9 mouse cellular contexts compared by ENCODE assay signal in the genomic region with DNA sequence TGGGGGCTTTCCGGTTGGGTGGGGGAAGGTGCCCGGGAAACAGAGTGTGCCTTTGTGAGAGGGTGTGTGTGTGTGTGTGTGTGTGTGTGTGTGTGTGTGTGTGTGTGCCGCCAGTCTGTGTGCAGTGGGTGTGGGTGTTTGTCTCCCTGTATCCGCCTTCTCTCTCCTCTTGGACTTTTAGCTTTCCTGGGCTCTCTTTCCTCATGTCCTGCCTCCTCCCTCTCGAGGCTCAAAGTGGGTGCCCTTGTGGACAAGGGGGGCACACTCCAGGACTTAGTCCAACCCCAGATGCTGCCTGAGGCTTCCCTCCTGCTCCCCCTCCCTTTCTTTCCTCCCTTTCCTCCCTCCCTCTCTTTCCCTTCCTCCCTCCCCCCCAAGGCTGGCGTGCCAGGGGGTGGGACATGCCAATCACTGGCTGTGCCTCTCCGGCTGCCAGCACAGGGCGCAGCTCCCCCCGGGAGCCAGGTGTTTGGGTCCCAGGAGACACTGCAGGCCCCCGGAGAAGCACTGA. TPM values are rescaled to one million over a fixed set of nuclear protein-coding genes. Genes with fewer than 3 reads are reported as not detected.
DNase-seq lines count a peak whose midpoint lies in the region; ATAC-seq lines count a peak whose summit lies in the region.
"Had no signal": no experiment of that assay in that cellular context is flagged by ENCODE, and none has a peak within 500 bp of the region (broad histone marks: within the 10 kb centered on the region; RNA-seq: fewer than 3 reads in every experiment).

No protein-coding gene starts in this region.

- no peaks in the 10 kb centered on the region for H3K36me3 ChIP-seq in kidney, embryonic 15.5 days
- no peaks in the 10 kb centered on the region for H3K36me3 ChIP-seq in forebrain, embryonic 13.5 days (ENCODE audit: poor library complexity, severe bottlenecking)

- H3K4me3 ChIP-seq in kidney, embryonic 15.5 days (replicated peaks) = no peak overlapping the region
- peak overlapping the region; percentile 23 for H3K4me3 ChIP-seq in forebrain, embryonic 13.5 days

- ATAC-seq in kidney, embryonic 15.5 days (replicated peaks; ENCODE audit: low FRiP score) = no peak
- ATAC-seq in forebrain, embryonic 13.5 days = peak; percentile 50
- ATAC-seq in megakaryocyte, adult 5-6 weeks (ENCODE audit: poor library complexity, severe bottlenecking) = no peak

- peak overlapping the region; percentile 17 for H3K4me2 ChIP-seq in kidney, embryonic 15.5 days
- H3K4me2 ChIP-seq in forebrain, embryonic 13.5 days = peak overlapping the region; percentile 26

- no peak for DNase-seq in kidney, adult 18-20 months
- peak; percentile 61 for DNase-seq in layer of hippocampus, adult 9-10 months (ENCODE audit: low spot score)
- peak; percentile 87 for DNase-seq in right cerebral cortex, adult 18-20 months
- DNase-seq in adipocyte (ENCODE audit: low spot score) = no peak
- no peak for DNase-seq in ovary, postnatal 10 days (ENCODE audit: low spot score)

- no peaks in the 10 kb centered on the region for H3K9me3 ChIP-seq in kidney, embryonic 15.5 days (replicated peaks)
- H3K9me3 ChIP-seq in forebrain, embryonic 13.5 days (replicated peaks) = no peaks in the 10 kb centered on the region

- H3K27ac ChIP-seq in kidney, embryonic 15.5 days = no peak overlapping the region
- H3K27ac ChIP-seq in forebrain, embryonic 13.5 days = no peak overlapping the region

- peaks cover 11% of the 10 kb centered on the region; the same call in 1 of the 2 replicates for H3K27me3 ChIP-seq in kidney, embryonic 15.5 days
- peaks cover 3% of the 10 kb centered on the region; the same call in 1 of the 2 replicates for H3K27me3 ChIP-seq in forebrain, embryonic 13.5 days

- peaks cover 22% of the 10 kb centered on the region for H3K4me1 ChIP-seq in kidney, embryonic 15.5 days
- peaks cover 6% of the 10 kb centered on the region for H3K4me1 ChIP-seq in forebrain, embryonic 13.5 days

- 48% methylated on average over 10 of the region's 10 CpGs for WGBS in kidney, embryonic 15.5 days
- WGBS in forebrain, embryonic 13.5 days = 44% methylated on average over 10 of the region's 10 CpGs

- H3K9ac ChIP-seq in kidney, embryonic 15.5 days = no peak overlapping the region
- H3K9ac ChIP-seq in forebrain, embryonic 13.5 days = peak overlapping the region; percentile 26; the same call in 1 of the 2 replicates

RNA-seq across cellular contexts. Expression of a gene that starts 0.4 kb away (rescaled TPM):
- polyA plus RNA-seq in kidney, embryonic 15.5 days (2015; fragmentation: Nextera tagmentation; extraction: Ambion mirVana) = 0.06 and 0.14 TPM in 2 replicates
- polyA plus RNA-seq in forebrain, embryonic 13.5 days (2015; fragmentation: Nextera tagmentation; extraction: Ambion mirVana) = 0.94 and 1.3 TPM in 2 replicates
- 0.16 and 0.25 TPM in 2 replicates for total RNA-seq in megakaryocyte, adult 5-6 weeks (2015)
- total RNA-seq in megakaryocyte, adult 5-6 weeks (2017) = 0.04 TPM in 2 replicates
- total RNA-seq: hematopoietic stem cell, adult 5-6 weeks had no signal

RNA-seq across cellular contexts. Expression of a gene that starts 46.1 kb away (rescaled TPM):
- polyA plus RNA-seq in kidney, embryonic 15.5 days (2015; fragmentation: Nextera tagmentation; extraction: Ambion mirVana) = 21.6 and 26.5 TPM in 2 replicates
- 1.6 and 3.2 TPM in 2 replicates for polyA plus RNA-seq in forebrain, embryonic 13.5 days (2015; fragmentation: Nextera tagmentation; extraction: Ambion mirVana)
- not detected in 2 replicates for total RNA-seq in megakaryocyte, adult 5-6 weeks (2015)
- not detected in 2 replicates for total RNA-seq in megakaryocyte, adult 5-6 weeks (2017)
- total RNA-seq: hematopoietic stem cell, adult 5-6 weeks had no signal

RNA-seq across cellular contexts. Expression of a gene that starts 59.2 kb away (rescaled TPM):
- polyA plus RNA-seq in kidney, embryonic 15.5 days (2015; fragmentation: Nextera tagmentation; extraction: Ambion mirVana) = 115 and 123 TPM in 2 replicates
- polyA plus RNA-seq in forebrain, embryonic 13.5 days (2015; fragmentation: Nextera tagmentation; extraction: Ambion mirVana) = 135 and 143 TPM in 2 replicates
- 26.3 and 32.6 TPM in 2 replicates for total RNA-seq in megakaryocyte, adult 5-6 weeks (2015)
- 31.6 and 34.1 TPM in 2 replicates for total RNA-seq in megakaryocyte, adult 5-6 weeks (2017)

Comparison
In these comparisons a context has a peak if more than half of its experiments do, and no peak if none do; other contexts are left out.
1. DNase-seq: peak in layer of hippocampus, adult 9-10 months (single experiment) and right cerebral cortex, adult 18-20 months (single experiment); none in kidney, adult 18-20 months (single experiment), adipocyte (single experiment) and ovary, postnatal 10 days (single experiment).